Mouse (Mus musculus) thymus, adult 2 months (tissue): ENCODE measurements around the gene Olfr1359.

ENCODE experiments used
- CTCF ChIP-seq: fragments of 200-500 bp; IDR thresholded peaks from 2 replicates; pipeline ENCODE4 v1.5.1; 2012; ENCODE audit warnings: mild to moderate bottlenecking, control low read depth, low read length, moderate library complexity, borderline replicate concordance; ENCODE audit not compliant: control insufficient read depth, poor library complexity, insufficient read depth; ENCODE audit errors: extremely low read depth
- POLR2A ChIP-seq: fragments of 200-500 bp; IDR thresholded peaks from 2 replicates; pipeline ENCODE4 v1.6.1; 2012; ENCODE audit warnings: mild to moderate bottlenecking, low read length, control low read depth, moderate library complexity; ENCODE audit not compliant: control insufficient read depth, poor library complexity, insufficient read depth; ENCODE audit errors: extremely low read depth

DNA sequence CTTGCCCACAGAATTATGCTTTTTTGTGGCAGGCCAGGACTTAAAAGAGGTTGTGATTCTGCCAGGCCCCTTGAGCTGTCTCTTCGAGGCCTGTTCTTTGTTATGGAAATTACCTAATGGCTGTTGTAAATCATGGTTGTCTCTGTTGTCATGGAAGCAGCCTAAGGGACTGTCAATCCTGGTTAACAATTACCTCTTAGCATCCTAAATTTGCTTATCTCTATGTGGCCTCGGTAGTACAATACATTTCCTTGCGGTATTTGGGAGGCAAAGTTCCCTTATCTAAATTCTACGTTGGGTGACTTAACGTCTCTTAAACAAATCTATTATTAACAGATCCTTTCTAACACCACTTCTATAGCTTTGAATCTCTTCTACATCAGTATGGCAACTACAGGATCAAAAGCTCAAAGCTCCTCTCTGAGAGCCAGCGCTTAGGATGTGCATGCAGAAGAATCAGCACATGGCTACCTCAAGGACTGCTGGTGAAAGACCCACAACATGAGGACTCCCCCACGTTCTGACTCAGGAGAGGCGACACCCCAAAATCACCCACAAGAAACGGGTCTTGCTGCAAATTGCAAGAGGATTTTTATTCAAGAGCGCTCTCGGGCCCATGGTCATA, 30.1 kb downstream of the Olfr1359 start:
- TF ChIP-seq CTCF (no peak), POLR2A (no peak)
